Mouse (Mus musculus): ENCODE measurements around the gene Sipa1l3.

DNA sequence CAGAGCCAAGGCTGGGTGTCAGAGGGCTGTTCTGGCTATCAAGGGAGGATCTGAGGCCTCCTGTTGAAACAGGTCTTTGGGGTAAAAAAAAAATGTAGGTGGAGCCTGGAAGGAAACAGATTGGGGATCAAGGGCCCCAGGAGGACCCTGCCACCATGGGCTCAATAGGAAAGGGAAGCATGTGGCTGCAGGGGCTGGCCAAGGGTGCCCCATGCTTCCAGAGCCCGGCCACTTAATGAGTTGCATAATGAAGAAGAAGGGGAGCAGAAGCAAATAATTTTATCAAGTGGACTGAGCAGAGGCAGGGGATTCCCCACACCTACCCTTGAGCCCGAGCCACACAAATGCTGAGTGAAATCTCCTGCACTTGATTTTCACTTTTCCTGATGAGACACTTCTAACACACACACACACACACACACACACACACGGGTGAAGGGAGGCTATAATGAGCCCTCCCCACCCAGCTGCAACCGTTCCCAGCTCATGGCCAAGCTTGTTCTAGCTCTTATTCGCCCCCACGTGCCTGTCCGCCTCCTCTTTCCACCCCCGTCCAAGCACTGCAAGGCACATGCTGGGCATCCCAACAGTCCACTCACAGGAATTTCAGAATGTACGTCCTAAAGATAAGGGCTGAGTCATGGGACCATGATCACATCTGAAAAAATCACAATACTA lies 6.7 kb downstream of the Sipa1l3 start:
- no peak for TF ChIP-seq POLR2A (IDR thresholded peaks at IDR 0.05; ENCODE audit: control insufficient read depth, low read depth, low read length)
- no peak for TF ChIP-seq CTCF (IDR thresholded peaks at IDR 0.05; ENCODE audit: control insufficient read depth, insufficient read depth, insufficient replicate concordance, low read depth, low read length)

Data from testis, adult 2 months (tissue).